Mouse (Mus musculus) midbrain, embryonic 13.5 days (tissue): ENCODE measurements around the gene Pigf. TPM values are rescaled to one million over a fixed set of nuclear protein-coding genes. Genes with fewer than 3 reads are reported as not detected.

Experiments used
- ATAC-seq: fragments of 200-750 bp; cut with Nextera tagmentation; 2 replicates; pipeline ENCODE4 v1.8.0; 2017; ENCODE audit warnings: mild to moderate bottlenecking, moderate TSS enrichment, moderate library complexity
- H3K27ac ChIP-seq: fragments of 300-500 bp; sonication (generic); 2 replicates; pipeline ENCODE4 v1.5.1; 2015; ENCODE audit warnings: inconsistent platforms, mild to moderate bottlenecking, moderate library complexity
- H3K27me3 ChIP-seq: fragments of 300-500 bp; sonication (generic); 2 replicates; pipeline ENCODE4 v1.6.1; 2015; ENCODE audit warnings: mild to moderate bottlenecking, inconsistent platforms
- H3K36me3 ChIP-seq: fragments of 300-500 bp; sonication (generic); 2 replicates; pipeline ENCODE4 v1.6.1; 2015; ENCODE audit warnings: mild to moderate bottlenecking, inconsistent platforms
- H3K4me1 ChIP-seq: fragments of 300-500 bp; sonication (generic); replicated peaks from 2 replicates; pipeline ENCODE4 v1.6.1; 2015; ENCODE audit warnings: inconsistent platforms
- H3K4me2 ChIP-seq: fragments of 300-500 bp; sonication (generic); replicated peaks from 2 replicates; pipeline ENCODE4 v1.6.1; 2015; ENCODE audit warnings: moderate library complexity, mild to moderate bottlenecking, inconsistent platforms
- H3K4me3 ChIP-seq: fragments of 300-500 bp; sonication (generic); replicated peaks from 2 replicates; pipeline ENCODE4 v1.5.1; 2015; ENCODE audit warnings: mild to moderate bottlenecking, inconsistent platforms
- H3K9ac ChIP-seq: fragments of 300-500 bp; sonication (generic); replicated peaks from 2 replicates; pipeline ENCODE4 v1.6.1; 2015; ENCODE audit warnings: mild to moderate bottlenecking, inconsistent platforms
- H3K9me3 ChIP-seq: fragments of 300-500 bp; sonication (generic); 2 replicates; pipeline ENCODE4 v1.6.1; 2016; ENCODE audit warnings: mild to moderate bottlenecking, inconsistent platforms
- WGBS: fragments of 180-500 bp; shearing (Covaris S2); methylation state at CpG from one replicate; pipeline ENCODE4 v1.1.7; 2015; 5-methylcytosine and 5-hydroxymethylcytosine counted together
- polyA plus RNA-seq: library from polyadenylated mRNA; unstranded; fragments of >200 nt; fragmentation: Nextera tagmentation; extraction: Ambion mirVana; gene quantifications from 2 replicates; pipeline ENCODE4 v1.2.1, GENCODE M21; 2015

Gene Pigf
- polyA plus RNA-seq, 1 experiment from 2014 or later = 37.1 TPM

GRCm38 (mm10) chr17:87019692-87020091 lies 5.5 kb downstream of the Pigf start:
- no peak overlapping the region for H3K9ac ChIP-seq
- no peaks in the 10 kb centered on the region for H3K9me3 ChIP-seq
- H3K4me3 ChIP-seq = no peak overlapping the region
- H3K27ac ChIP-seq = no peak overlapping the region
- no peak overlapping the region for H3K4me2 ChIP-seq
- peaks cover 19% of the 10 kb centered on the region for H3K36me3 ChIP-seq
- H3K4me1 ChIP-seq = peaks cover 7% of the 10 kb centered on the region
- 93% methylated on average over 5 of the region's 5 CpGs for WGBS
- no peaks in the 10 kb centered on the region for H3K27me3 ChIP-seq
- no peak for ATAC-seq

DNA sequence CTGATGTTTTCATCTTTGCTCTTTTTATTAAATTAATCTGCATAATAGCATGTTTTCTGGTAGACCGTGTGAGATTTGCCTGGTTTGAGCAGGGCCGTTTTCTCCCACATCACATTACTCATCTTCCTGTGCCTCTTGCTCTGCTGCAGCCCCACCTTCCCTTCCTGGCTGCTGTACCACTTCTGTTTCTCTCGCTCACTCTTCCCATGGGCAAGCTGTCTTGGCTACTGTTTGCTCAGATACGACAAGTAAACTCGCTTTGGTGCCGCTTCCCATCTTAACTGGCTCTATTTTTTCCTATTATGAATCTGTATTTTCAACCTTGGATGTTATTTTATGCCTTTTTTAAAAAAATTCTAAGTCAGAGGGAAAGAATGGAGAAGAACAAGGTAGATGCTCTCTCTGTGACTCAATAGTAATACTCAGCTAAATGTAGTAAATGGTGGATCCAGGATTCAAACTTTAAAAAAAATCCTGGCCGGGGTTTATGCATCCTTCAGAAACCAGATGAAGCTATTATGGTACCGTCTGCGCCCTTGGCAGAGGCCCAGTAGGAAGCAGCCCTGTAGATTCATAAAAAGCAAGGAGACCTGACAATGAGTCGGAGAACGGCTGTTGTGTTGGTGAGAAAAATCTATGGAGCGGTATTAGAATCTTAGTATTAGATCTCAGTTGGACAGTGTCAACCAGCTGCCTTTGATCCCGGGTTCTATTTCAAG lies 13.7 kb downstream of the Pigf start:
- ATAC-seq = no peak
- no peaks in the 10 kb centered on the region for H3K4me1 ChIP-seq
- no peak overlapping the region for H3K4me3 ChIP-seq
- peaks cover 24% of the 10 kb centered on the region for H3K36me3 ChIP-seq
- no peaks in the 10 kb centered on the region for H3K9me3 ChIP-seq
- no peaks in the 10 kb centered on the region for H3K27me3 ChIP-seq
- H3K9ac ChIP-seq = no peak overlapping the region
- 86% methylated on average over 13 of the region's 13 CpGs for WGBS
- H3K4me2 ChIP-seq = no peak overlapping the region
- H3K27ac ChIP-seq = no peak overlapping the region

GRCm38 (mm10) chr17:87008950-87009349 lies 16.3 kb downstream of the Pigf start:
- Histone ChIP-seq H3K27ac (no peak overlapping the region), H3K9me3 (no peaks in the 10 kb centered on the region), H3K4me1 (no peaks in the 10 kb centered on the region), H3K4me3 (no peak overlapping the region), H3K27me3 (no peaks in the 10 kb centered on the region), H3K4me2 (no peak overlapping the region), H3K36me3 (peaks cover 18% of the 10 kb centered on the region), H3K9ac (no peak overlapping the region)
- WGBS = 90% methylated on average over 3 of the region's 3 CpGs
- ATAC-seq = no peak

- Histone ChIP-seq H3K9ac (no peak overlapping the region), H3K36me3 (peaks cover 13% of the 10 kb centered on the region), H3K4me3 (no peak overlapping the region), H3K4me2 (no peak overlapping the region), H3K9me3 (no peaks in the 10 kb centered on the region), H3K27me3 (no peaks in the 10 kb centered on the region), H3K27ac (no peak overlapping the region), H3K4me1 (no peaks in the 10 kb centered on the region)
- 93% methylated on average over 6 of the region's 6 CpGs for WGBS
- ATAC-seq = no peak
Observed at GRCm38 (mm10) chr17:86997323-86997722, 27.9 kb downstream of the Pigf start.

- H3K4me1 ChIP-seq = peaks cover 23% of the 10 kb centered on the region
- no peaks in the 10 kb centered on the region for H3K27me3 ChIP-seq
- H3K4me3 ChIP-seq = no peak overlapping the region
- H3K9me3 ChIP-seq = no peaks in the 10 kb centered on the region
- H3K27ac ChIP-seq = no peak overlapping the region
- ATAC-seq = no peak
- H3K36me3 ChIP-seq = peaks cover 4% of the 10 kb centered on the region
- WGBS = 92% methylated on average over 8 of the region's 8 CpGs
- no peak overlapping the region for H3K9ac ChIP-seq
- no peak overlapping the region for H3K4me2 ChIP-seq
Observed at GRCm38 (mm10) chr17:86991306-86991705, 33.9 kb downstream of the Pigf start.

DNA sequence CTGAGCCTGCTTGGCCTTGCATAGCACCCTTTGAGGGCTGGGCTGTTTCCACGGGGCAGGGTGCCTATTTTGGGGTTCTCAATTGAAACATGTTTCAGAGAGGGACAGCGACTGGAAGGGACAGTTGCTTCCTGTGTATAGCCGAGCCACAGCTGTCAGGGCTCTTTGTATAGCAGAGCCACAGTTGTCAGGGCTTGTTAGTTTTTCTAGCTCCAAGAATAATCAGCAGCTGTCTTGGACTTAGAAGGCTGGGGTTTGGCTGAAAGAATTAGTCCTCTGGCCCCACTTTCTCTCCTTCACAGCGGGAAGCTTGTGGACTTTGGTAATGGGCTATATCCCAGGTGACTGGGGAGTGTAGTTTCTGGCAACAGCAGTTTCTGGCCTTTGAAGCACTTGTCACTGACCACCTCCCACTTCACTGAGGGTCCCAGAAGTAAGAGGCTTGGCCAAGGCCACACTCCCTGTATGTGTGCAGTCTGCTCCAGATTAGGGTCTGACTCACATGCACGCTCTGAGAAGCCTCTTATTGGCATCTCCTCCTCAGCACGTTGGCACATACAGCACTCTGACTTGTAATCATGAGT lies 36.5 kb downstream of the Pigf start:
- H3K4me1 ChIP-seq = peaks cover 31% of the 10 kb centered on the region
- H3K27ac ChIP-seq = peak overlapping the region; percentile 31; the same call in 1 of the 2 replicates
- no peak overlapping the region for H3K4me3 ChIP-seq
- no peak overlapping the region for H3K4me2 ChIP-seq
- WGBS = 32% methylated on average over 6 of the region's 6 CpGs
- no peaks in the 10 kb centered on the region for H3K36me3 ChIP-seq
- H3K9me3 ChIP-seq = no peaks in the 10 kb centered on the region
- no peaks in the 10 kb centered on the region for H3K27me3 ChIP-seq
- H3K9ac ChIP-seq = no peak overlapping the region
- peak; percentile 86 for ATAC-seq

- H3K27me3 ChIP-seq = no peaks in the 10 kb centered on the region
- no peaks in the 10 kb centered on the region for H3K9me3 ChIP-seq
- H3K9ac ChIP-seq = no peak overlapping the region
- H3K4me3 ChIP-seq = no peak overlapping the region
- 56% methylated on average over 5 of the region's 5 CpGs for WGBS
- ATAC-seq = peak; percentile 63
- peaks cover 31% of the 10 kb centered on the region for H3K4me1 ChIP-seq
- no peaks in the 10 kb centered on the region for H3K36me3 ChIP-seq
- no peak overlapping the region for H3K27ac ChIP-seq
- no peak overlapping the region for H3K4me2 ChIP-seq
Observed at GRCm38 (mm10) chr17:86988161-86988560, 37.0 kb downstream of the Pigf start.

GRCm38 (mm10) chr17:86986449-86987138 lies 38.6 kb downstream of the Pigf start:
- Histone ChIP-seq H3K4me1 (peaks cover 31% of the 10 kb centered on the region), H3K27me3 (no peaks in the 10 kb centered on the region), H3K9ac (no peak overlapping the region), H3K4me3 (no peak overlapping the region), H3K4me2 (no peak overlapping the region), H3K9me3 (no peaks in the 10 kb centered on the region), H3K27ac (peak overlapping the region; percentile 27), H3K36me3 (0 out of 2 replicates have a peak, but pooled peaks cover 4% of the 10 kb centered on the region)
- no peak for ATAC-seq
- 33% methylated on average over 17 of the region's 17 CpGs for WGBS

DNA sequence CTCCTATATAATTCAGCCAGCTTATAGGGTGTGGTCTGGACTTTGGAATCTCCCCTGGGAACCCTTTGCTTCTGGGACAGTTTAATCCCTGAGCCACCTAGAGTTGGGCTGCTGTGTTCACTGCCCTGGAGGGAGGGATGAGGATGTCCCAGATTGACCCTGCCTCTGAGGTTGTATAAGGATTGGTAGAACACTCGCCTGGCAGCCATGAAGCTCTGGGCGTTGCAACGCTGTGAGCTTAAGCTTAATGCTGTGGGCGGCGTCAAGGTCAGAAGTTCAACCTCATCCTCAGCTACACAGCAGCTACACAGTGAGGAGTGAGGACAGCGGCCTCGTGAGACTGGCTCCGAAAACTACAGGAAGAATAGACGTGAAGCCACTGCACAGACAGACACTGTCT lies 42.7 kb downstream of the Pigf start:
- 59% methylated on average over 9 of the region's 9 CpGs for WGBS
- Histone ChIP-seq H3K36me3 (0 out of 2 replicates have a peak, but pooled peaks cover 4% of the 10 kb centered on the region), H3K9me3 (no peaks in the 10 kb centered on the region), H3K27me3 (no peaks in the 10 kb centered on the region), H3K4me2 (no peak overlapping the region), H3K27ac (no peak overlapping the region), H3K4me3 (no peak overlapping the region), H3K9ac (no peak overlapping the region), H3K4me1 (peaks cover 19% of the 10 kb centered on the region)
- no peak for ATAC-seq

- no peak for ATAC-seq
- H3K4me3 ChIP-seq = no peak overlapping the region
- no peak overlapping the region for H3K27ac ChIP-seq
- no peak overlapping the region for H3K9ac ChIP-seq
- no peaks in the 10 kb centered on the region for H3K27me3 ChIP-seq
- peaks cover 12% of the 10 kb centered on the region for H3K4me1 ChIP-seq
- H3K9me3 ChIP-seq = no peaks in the 10 kb centered on the region
- 0 out of 2 replicates have a peak, but pooled peaks cover 4% of the 10 kb centered on the region for H3K36me3 ChIP-seq
- no peak overlapping the region for H3K4me2 ChIP-seq
- WGBS = 98% methylated on average over 2 of the region's 2 CpGs
Observed at GRCm38 (mm10) chr17:86981701-86982100, 43.5 kb downstream of the Pigf start.

- WGBS = 100% methylated on average over 1 of the region's 1 CpGs
- Histone ChIP-seq H3K27me3 (no peaks in the 10 kb centered on the region), H3K4me1 (peaks cover 7% of the 10 kb centered on the region), H3K27ac (no peak overlapping the region), H3K9me3 (no peaks in the 10 kb centered on the region), H3K9ac (no peak overlapping the region), H3K4me2 (no peak overlapping the region), H3K4me3 (no peak overlapping the region), H3K36me3 (peaks cover 6% of the 10 kb centered on the region; the same call in 1 of the 2 replicates)
- no peak for ATAC-seq
Observed at GRCm38 (mm10) chr17:86981205-86981604, 44.0 kb downstream of the Pigf start.

DNA sequence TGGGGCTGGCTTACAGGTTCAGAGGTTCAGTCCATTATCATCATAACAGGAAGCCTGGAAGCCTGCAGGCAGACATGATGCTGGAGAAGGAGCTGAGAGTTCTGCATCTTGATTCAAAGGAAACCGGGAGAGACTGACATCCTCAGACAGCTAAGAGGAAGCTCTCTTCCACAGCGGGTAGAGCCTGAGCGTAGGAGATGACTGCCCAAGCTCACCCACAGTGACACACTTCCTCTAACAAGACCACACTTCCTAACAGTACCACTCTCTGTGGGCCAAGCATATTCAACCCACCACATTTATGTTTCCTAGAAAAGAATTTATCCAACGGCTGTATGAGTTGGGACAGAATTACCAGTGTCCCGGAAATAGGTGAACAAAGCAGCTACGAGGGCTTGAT lies 46.7 kb downstream of the Pigf start:
- H3K4me2 ChIP-seq = no peak overlapping the region
- peaks cover 18% of the 10 kb centered on the region; the same call in 1 of the 2 replicates for H3K36me3 ChIP-seq
- H3K4me1 ChIP-seq = no peaks in the 10 kb centered on the region
- H3K4me3 ChIP-seq = no peak overlapping the region
- H3K27ac ChIP-seq = no peak overlapping the region
- 86% methylated on average over 6 of the region's 6 CpGs for WGBS
- ATAC-seq = no peak
- no peaks in the 10 kb centered on the region for H3K9me3 ChIP-seq
- no peaks in the 10 kb centered on the region for H3K27me3 ChIP-seq
- no peak overlapping the region for H3K9ac ChIP-seq
